Mouse (Mus musculus): ENCODE data around the gene H2al1h. TPM values are rescaled to one million over a fixed set of nuclear protein-coding genes. Genes with fewer than 3 reads are reported as not detected.
"Not testable (repeated sequence)": the region's sequence is repeated elsewhere in the genome, so short reads cannot be mapped to it uniquely, and the experiment has no call there.

The H2al1h gene
- polyA plus RNA-seq, 1 experiment: not detected

- not testable (repeated sequence) for H3K4me1 ChIP-seq (ENCODE audit: control insufficient read depth, insufficient read depth, low read length); H3K27ac ChIP-seq (ENCODE audit: insufficient read depth, low read length); H3K9ac ChIP-seq (ENCODE audit: low read depth, poor library complexity, severe bottlenecking); H3K4me3 ChIP-seq (ENCODE audit: low read depth, low read length); H3K27me3 ChIP-seq (ENCODE audit: control insufficient read depth, insufficient read depth, low read length, poor library complexity, severe bottlenecking); H3K36me3 ChIP-seq (ENCODE audit: control insufficient read depth, insufficient read depth, low read length, poor library complexity, severe bottlenecking); H3K9me3 ChIP-seq (replicated peaks; ENCODE audit: control insufficient read depth, insufficient read depth, low read length, poor library complexity, severe bottlenecking)
Observed at GRCm38 (mm10) chrX:11308524-11308923, 12.8 kb upstream of the H2al1h start, which contains the start of gene H2al1d. Gene H2al1d (plus strand): TSS chrX:11308824.

DNA sequence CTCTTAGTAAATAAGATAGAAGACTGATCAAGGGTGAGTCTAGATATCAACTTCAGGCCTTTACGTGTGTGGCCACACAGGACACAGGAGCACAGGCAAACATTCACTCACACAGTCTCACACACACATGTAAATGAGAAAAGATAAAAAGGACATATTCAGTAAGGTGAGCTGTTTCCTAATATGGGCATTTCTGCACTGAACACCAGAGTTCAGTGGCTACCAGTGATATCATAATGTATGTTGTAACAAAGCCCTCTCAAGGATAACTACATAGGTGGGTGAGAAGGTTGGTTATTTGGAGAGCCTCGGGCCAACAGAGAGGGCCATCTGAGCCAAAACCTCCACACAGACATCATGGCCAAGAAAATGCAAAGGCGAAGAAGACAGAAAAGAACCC, 9.7 kb upstream of the H2al1h start, which contains the start of gene H2al1e:
Gene H2al1e (plus strand): TSS at position 301 of the 400 bp plus-strand sequence.
- not testable (repeated sequence) for H3K36me3 ChIP-seq (ENCODE audit: control insufficient read depth, insufficient read depth, low read length, poor library complexity, severe bottlenecking); H3K9ac ChIP-seq (ENCODE audit: low read depth, poor library complexity, severe bottlenecking); H3K27ac ChIP-seq (ENCODE audit: insufficient read depth, low read length); H3K4me1 ChIP-seq (ENCODE audit: control insufficient read depth, insufficient read depth, low read length); H3K9me3 ChIP-seq (replicated peaks; ENCODE audit: control insufficient read depth, insufficient read depth, low read length, poor library complexity, severe bottlenecking); H3K4me3 ChIP-seq (ENCODE audit: low read depth, low read length); H3K27me3 ChIP-seq (ENCODE audit: control insufficient read depth, insufficient read depth, low read length, poor library complexity, severe bottlenecking)

DNA sequence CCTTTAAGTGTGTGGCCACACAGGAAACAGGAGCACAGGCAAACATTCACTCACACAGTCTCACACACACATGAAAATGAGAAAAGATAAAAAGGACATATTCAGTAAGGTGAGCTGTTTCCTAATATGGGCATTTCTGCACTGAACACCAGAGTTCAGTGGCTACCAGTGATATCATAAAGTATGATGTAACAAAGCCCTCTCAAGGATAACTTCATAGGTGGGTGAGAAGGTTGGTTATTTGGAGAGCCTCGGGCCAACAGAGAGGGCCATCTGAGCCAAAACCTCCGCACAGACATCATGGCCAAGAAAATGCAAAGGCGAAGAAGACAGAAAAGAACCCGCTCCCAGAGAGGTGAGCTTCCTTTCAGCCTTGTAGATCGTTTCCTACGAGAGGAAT, 6.4 kb upstream of the H2al1h start, which contains the start of gene H2al1f:
Gene H2al1f (plus strand): TSS at position 301 of the 400 bp plus-strand sequence.
- not testable (repeated sequence) for H3K9me3 ChIP-seq (replicated peaks; ENCODE audit: control insufficient read depth, insufficient read depth, low read length, poor library complexity, severe bottlenecking); H3K4me1 ChIP-seq (ENCODE audit: control insufficient read depth, insufficient read depth, low read length); H3K36me3 ChIP-seq (ENCODE audit: control insufficient read depth, insufficient read depth, low read length, poor library complexity, severe bottlenecking); H3K9ac ChIP-seq (ENCODE audit: low read depth, poor library complexity, severe bottlenecking); H3K27me3 ChIP-seq (ENCODE audit: control insufficient read depth, insufficient read depth, low read length, poor library complexity, severe bottlenecking); H3K27ac ChIP-seq (ENCODE audit: insufficient read depth, low read length); H3K4me3 ChIP-seq (ENCODE audit: low read depth, low read length)

DNA sequence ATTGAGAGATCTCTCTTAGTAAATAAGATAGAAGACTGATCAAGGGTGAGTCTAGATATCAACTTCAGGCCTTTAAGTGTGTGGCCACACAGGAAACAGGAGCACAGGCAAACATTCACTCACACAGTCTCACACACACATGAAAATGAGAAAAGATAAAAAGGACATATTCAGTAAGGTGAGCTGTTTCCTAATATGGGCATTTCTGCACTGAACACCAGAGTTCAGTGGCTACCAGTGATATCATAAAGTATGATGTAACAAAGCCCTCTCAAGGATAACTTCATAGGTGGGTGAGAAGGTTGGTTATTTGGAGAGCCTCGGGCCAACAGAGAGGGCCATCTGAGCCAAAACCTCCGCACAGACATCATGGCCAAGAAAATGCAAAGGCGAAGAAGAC, 3.3 kb upstream of the H2al1h start, which contains the start of gene H2al1g:
Gene H2al1g (plus strand): TSS at position 301 of the 400 bp plus-strand sequence.
- not testable (repeated sequence) for H3K36me3 ChIP-seq (ENCODE audit: control insufficient read depth, insufficient read depth, low read length, poor library complexity, severe bottlenecking); H3K4me3 ChIP-seq (ENCODE audit: low read depth, low read length); H3K27me3 ChIP-seq (ENCODE audit: control insufficient read depth, insufficient read depth, low read length, poor library complexity, severe bottlenecking); H3K9ac ChIP-seq (ENCODE audit: low read depth, poor library complexity, severe bottlenecking); H3K9me3 ChIP-seq (replicated peaks; ENCODE audit: control insufficient read depth, insufficient read depth, low read length, poor library complexity, severe bottlenecking); H3K27ac ChIP-seq (ENCODE audit: insufficient read depth, low read length); H3K4me1 ChIP-seq (ENCODE audit: control insufficient read depth, insufficient read depth, low read length)

- H3K27ac ChIP-seq (ENCODE audit: insufficient read depth, low read length); H3K9ac ChIP-seq (ENCODE audit: low read depth, poor library complexity, severe bottlenecking); H3K9me3 ChIP-seq (replicated peaks; ENCODE audit: control insufficient read depth, insufficient read depth, low read length, poor library complexity, severe bottlenecking); H3K27me3 ChIP-seq (ENCODE audit: control insufficient read depth, insufficient read depth, low read length, poor library complexity, severe bottlenecking); H3K36me3 ChIP-seq (ENCODE audit: control insufficient read depth, insufficient read depth, low read length, poor library complexity, severe bottlenecking); H3K4me1 ChIP-seq (ENCODE audit: control insufficient read depth, insufficient read depth, low read length); H3K4me3 ChIP-seq (ENCODE audit: low read depth, low read length): not testable (repeated sequence)
Observed at GRCm38 (mm10) chrX:11324359-11324758, 3.1 kb downstream of the H2al1h start, which contains the start of gene H2al1i. Gene H2al1i (plus strand): TSS chrX:11324659.

- H3K4me3 ChIP-seq (ENCODE audit: low read depth, low read length); H3K9me3 ChIP-seq (replicated peaks; ENCODE audit: control insufficient read depth, insufficient read depth, low read length, poor library complexity, severe bottlenecking); H3K36me3 ChIP-seq (ENCODE audit: control insufficient read depth, insufficient read depth, low read length, poor library complexity, severe bottlenecking); H3K27ac ChIP-seq (ENCODE audit: insufficient read depth, low read length); H3K4me1 ChIP-seq (ENCODE audit: control insufficient read depth, insufficient read depth, low read length); H3K9ac ChIP-seq (ENCODE audit: low read depth, poor library complexity, severe bottlenecking); H3K27me3 ChIP-seq (ENCODE audit: control insufficient read depth, insufficient read depth, low read length, poor library complexity, severe bottlenecking): not testable (repeated sequence)
Observed at GRCm38 (mm10) chrX:11327522-11327921, 6.2 kb downstream of the H2al1h start, which contains the start of gene H2al1j. Gene H2al1j (plus strand): TSS chrX:11327822.

- TF ChIP-seq POLR2A (IDR thresholded peaks at IDR 0.05; ENCODE audit: insufficient read depth, low read length) (no peak), EP300 (IDR thresholded peaks at IDR 0.05; ENCODE audit: insufficient read depth, low read depth, low read length) (no peak), CTCF (IDR thresholded peaks at IDR 0.05; ENCODE audit: low read depth, low read length) (no peak)
- Histone ChIP-seq H3K4me3 (ENCODE audit: low read depth, low read length) (no peak overlapping the region), H3K27me3 (ENCODE audit: control insufficient read depth, insufficient read depth, low read length, poor library complexity, severe bottlenecking) (no peaks in the 10 kb centered on the region), H3K9me3 (replicated peaks; ENCODE audit: control insufficient read depth, insufficient read depth, low read length, poor library complexity, severe bottlenecking) (no peaks in the 10 kb centered on the region), H3K4me1 (ENCODE audit: control insufficient read depth, insufficient read depth, low read length) (no peaks in the 10 kb centered on the region), H3K27ac (ENCODE audit: insufficient read depth, low read length) (no peak overlapping the region), H3K36me3 (ENCODE audit: control insufficient read depth, insufficient read depth, low read length, poor library complexity, severe bottlenecking) (no peaks in the 10 kb centered on the region), H3K9ac (ENCODE audit: low read depth, poor library complexity, severe bottlenecking) (no peak overlapping the region)
Observed at GRCm38 (mm10) chrX:11345762-11346161, 24.5 kb downstream of the H2al1h start.

All from ES-Bruce4 (cell line).